Mouse (Mus musculus): ENCODE measurements at regions not wholly inside any gene's neighbourhood (a gene's known extent, or its start where the extent isn't known, plus 50 kb on each side); places are given as distances from the start of the nearest gene placed in this dataset.

DNA sequence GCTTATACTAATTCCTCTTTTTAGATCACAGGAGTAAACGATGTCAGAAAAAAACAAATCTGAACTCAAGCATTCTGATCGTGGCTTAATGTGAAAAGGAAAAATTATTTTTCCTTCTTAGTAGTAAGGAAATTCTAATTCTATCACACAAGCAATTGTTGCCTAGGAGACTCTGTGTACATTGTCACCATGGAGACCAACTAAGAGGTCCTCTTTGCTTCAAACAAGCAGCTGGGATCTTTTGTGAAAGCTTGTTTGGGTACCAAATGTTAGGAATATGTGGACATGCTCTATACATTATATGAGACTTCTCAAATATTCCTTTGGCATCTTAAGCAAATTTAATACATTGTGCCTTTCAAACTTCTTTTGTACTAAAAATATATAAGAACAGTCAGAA, 345.9 kb upstream of the Atp10a start:
- no peaks in the 10 kb centered on the region for H3K36me3 ChIP-seq (ENCODE audit: control insufficient read depth, insufficient read depth)
- no peak overlapping the region for H3K27ac ChIP-seq (ENCODE audit: low read depth, low read length)
- no peak overlapping the region for H3K4me3 ChIP-seq (ENCODE audit: low read depth, low read length)
- no peak for TF ChIP-seq CTCF (IDR thresholded peaks at IDR 0.05; ENCODE audit: low read depth)
- no peaks in the 10 kb centered on the region for H3K9me3 ChIP-seq (ENCODE audit: control insufficient read depth)
- H3K4me2 ChIP-seq (replicated peaks; ENCODE audit: low read depth), result no peak overlapping the region
- no peak overlapping the region for H3K9ac ChIP-seq (ENCODE audit: low read depth, low read length)
- no peaks in the 10 kb centered on the region for H3K4me1 ChIP-seq (replicated peaks; ENCODE audit: control insufficient read depth, insufficient read depth, low read length)
- 60% methylated on average over 2 of the region's 2 CpGs for WGBS
- ATAC-seq, result no peak
- no peaks in the 10 kb centered on the region for H3K27me3 ChIP-seq (replicated peaks; ENCODE audit: control insufficient read depth, insufficient read depth, low read length)

- H3K9ac ChIP-seq (ENCODE audit: low read depth, low read length), result no peak overlapping the region
- no peak overlapping the region for H3K4me2 ChIP-seq (replicated peaks; ENCODE audit: low read depth)
- WGBS, result 59% methylated on average over 1 of the region's 1 CpGs
- no peaks in the 10 kb centered on the region for H3K27me3 ChIP-seq (replicated peaks; ENCODE audit: control insufficient read depth, insufficient read depth, low read length)
- no peaks in the 10 kb centered on the region for H3K36me3 ChIP-seq (ENCODE audit: control insufficient read depth, insufficient read depth)
- TF ChIP-seq CTCF (IDR thresholded peaks at IDR 0.05; ENCODE audit: low read depth), result no peak
- H3K4me1 ChIP-seq (replicated peaks; ENCODE audit: control insufficient read depth, insufficient read depth, low read length), result no peaks in the 10 kb centered on the region
- no peak overlapping the region for H3K27ac ChIP-seq (ENCODE audit: low read depth, low read length)
- no peak overlapping the region for H3K4me3 ChIP-seq (ENCODE audit: low read depth, low read length)
- no peaks in the 10 kb centered on the region for H3K9me3 ChIP-seq (ENCODE audit: control insufficient read depth)
- ATAC-seq, result no peak
These were observed 333.6 kb upstream of the Atp10a start for GRCm38 (mm10) chr7:58322381-58322780.

- no peaks in the 10 kb centered on the region for H3K9me3 ChIP-seq (ENCODE audit: control insufficient read depth)
- H3K4me1 ChIP-seq (replicated peaks; ENCODE audit: control insufficient read depth, insufficient read depth, low read length), result no peaks in the 10 kb centered on the region
- H3K36me3 ChIP-seq (ENCODE audit: control insufficient read depth, insufficient read depth), result no peaks in the 10 kb centered on the region
- no peaks in the 10 kb centered on the region for H3K27me3 ChIP-seq (replicated peaks; ENCODE audit: control insufficient read depth, insufficient read depth, low read length)
- no peak overlapping the region for H3K9ac ChIP-seq (ENCODE audit: low read depth, low read length)
- no peak overlapping the region for H3K4me2 ChIP-seq (replicated peaks; ENCODE audit: low read depth)
- no peak overlapping the region for H3K4me3 ChIP-seq (ENCODE audit: low read depth, low read length)
- no peak overlapping the region for H3K27ac ChIP-seq (ENCODE audit: low read depth, low read length)
- 71% methylated on average over 1 of the region's 1 CpGs for WGBS
- no peak for TF ChIP-seq CTCF (IDR thresholded peaks at IDR 0.05; ENCODE audit: low read depth)
- no peak for ATAC-seq
These were observed 288.6 kb upstream of the Atp10a start for GRCm38 (mm10) chr7:58367384-58367783.

DNA sequence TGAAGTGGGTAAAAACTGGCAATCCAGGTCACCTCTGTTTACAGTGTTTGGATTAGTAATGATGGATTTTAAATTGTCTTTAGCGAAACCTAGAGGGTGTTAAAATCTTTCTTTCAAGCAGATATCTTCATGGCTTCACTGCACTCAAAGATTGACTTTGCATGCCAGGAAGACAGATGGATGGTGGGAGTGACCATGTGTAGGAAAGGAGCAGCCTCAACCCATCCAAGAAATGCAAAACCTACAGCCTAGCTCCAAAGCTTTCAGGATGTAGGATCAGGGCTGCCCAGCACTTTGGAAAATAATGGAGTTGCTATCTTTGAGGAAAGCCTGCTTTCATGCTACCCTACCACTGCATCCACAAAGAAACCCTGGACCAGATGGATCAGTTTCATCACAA, 272.6 kb upstream of the Atp10a start:
- no peak overlapping the region for H3K9ac ChIP-seq (ENCODE audit: low read depth, low read length)

DNA sequence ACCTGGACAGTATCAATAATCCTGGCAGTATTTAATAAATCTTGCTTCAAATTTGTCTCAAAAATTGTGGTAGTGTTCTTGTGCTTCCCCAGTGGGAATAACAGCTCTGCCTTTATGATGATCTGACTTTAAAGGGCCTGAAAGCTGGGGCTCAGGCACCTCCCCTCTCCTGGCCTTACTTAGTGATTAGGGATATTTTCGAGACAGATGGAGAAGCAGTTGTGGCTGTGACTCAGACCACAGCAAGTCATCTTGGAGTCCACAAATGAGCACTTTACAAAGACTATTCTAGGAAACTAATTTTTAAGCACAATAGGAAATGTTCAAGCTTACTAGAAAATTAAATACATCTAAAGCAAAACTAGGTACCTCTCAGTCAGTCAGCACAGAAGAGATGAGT, 267.6 kb upstream of the Atp10a start:
- Histone ChIP-seq H3K9me3 (ENCODE audit: control insufficient read depth) (no peaks in the 10 kb centered on the region), H3K9ac (ENCODE audit: low read depth, low read length) (no peak overlapping the region), H3K4me3 (ENCODE audit: low read depth, low read length) (no peak overlapping the region), H3K4me2 (replicated peaks; ENCODE audit: low read depth) (no peak overlapping the region), H3K36me3 (ENCODE audit: control insufficient read depth, insufficient read depth) (no peaks in the 10 kb centered on the region), H3K27me3 (replicated peaks; ENCODE audit: control insufficient read depth, insufficient read depth, low read length) (no peaks in the 10 kb centered on the region), H3K4me1 (replicated peaks; ENCODE audit: control insufficient read depth, insufficient read depth, low read length) (no peaks in the 10 kb centered on the region), H3K27ac (ENCODE audit: low read depth, low read length) (no peak overlapping the region)
- 65% methylated on average over 1 of the region's 1 CpGs for WGBS
- ATAC-seq, result no peak
- TF ChIP-seq CTCF (IDR thresholded peaks at IDR 0.05; ENCODE audit: low read depth), result no peak

More for the DNA sequence above, 272.6 kb upstream of the Atp10a start:
- WGBS, result 49% methylated on average over 1 of the region's 1 CpGs
- Histone ChIP-seq H3K4me2 (replicated peaks; ENCODE audit: low read depth) (no peak overlapping the region), H3K4me3 (ENCODE audit: low read depth, low read length) (no peak overlapping the region), H3K9me3 (ENCODE audit: control insufficient read depth) (no peaks in the 10 kb centered on the region), H3K27ac (ENCODE audit: low read depth, low read length) (no peak overlapping the region), H3K36me3 (ENCODE audit: control insufficient read depth, insufficient read depth) (no peaks in the 10 kb centered on the region), H3K27me3 (replicated peaks; ENCODE audit: control insufficient read depth, insufficient read depth, low read length) (no peaks in the 10 kb centered on the region), H3K4me1 (replicated peaks; ENCODE audit: control insufficient read depth, insufficient read depth, low read length) (no peaks in the 10 kb centered on the region)
- ATAC-seq, result no peak
- TF ChIP-seq CTCF (IDR thresholded peaks at IDR 0.05; ENCODE audit: low read depth), result no peak

DNA sequence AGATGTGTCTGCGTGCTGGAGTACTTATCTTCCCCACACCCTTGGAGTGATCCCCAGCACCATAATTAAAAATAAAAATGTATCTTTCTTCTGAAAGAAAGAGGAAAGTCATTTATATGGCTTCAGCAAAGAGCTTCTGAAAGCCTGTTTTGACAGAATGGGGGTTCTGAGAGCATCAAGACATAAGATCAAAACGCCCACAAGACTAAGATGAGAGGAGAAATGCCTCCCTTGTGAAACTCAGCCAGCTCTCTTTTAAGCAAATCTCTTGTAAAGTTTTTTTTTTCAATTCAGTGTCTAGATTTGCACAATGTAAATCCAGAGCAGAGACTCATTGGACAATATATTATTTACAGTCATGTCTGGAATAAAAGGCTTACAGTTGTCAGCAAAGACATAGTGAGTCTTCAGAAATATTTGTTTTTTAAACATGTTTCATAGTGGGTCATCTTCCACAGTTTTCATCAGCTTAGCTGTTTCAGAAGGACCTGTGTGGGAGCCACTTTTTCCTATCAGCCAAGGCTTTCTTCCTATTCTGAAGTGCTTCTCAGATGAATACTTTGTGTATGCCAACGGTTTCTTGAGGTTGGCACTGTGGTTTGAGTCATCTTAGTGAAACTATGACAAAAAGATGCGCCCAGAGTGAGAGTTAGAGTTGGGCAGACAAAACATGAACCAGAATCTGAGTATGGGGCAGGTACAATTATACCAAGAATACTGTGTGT, 263.4 kb upstream of the Atp10a start:
- no peak for TF ChIP-seq CTCF (IDR thresholded peaks at IDR 0.05; ENCODE audit: low read depth)
- Histone ChIP-seq H3K9ac (ENCODE audit: low read depth, low read length) (no peak overlapping the region), H3K4me1 (replicated peaks; ENCODE audit: control insufficient read depth, insufficient read depth, low read length) (no peaks in the 10 kb centered on the region), H3K36me3 (ENCODE audit: control insufficient read depth, insufficient read depth) (no peaks in the 10 kb centered on the region), H3K4me3 (ENCODE audit: low read depth, low read length) (no peak overlapping the region), H3K4me2 (replicated peaks; ENCODE audit: low read depth) (no peak overlapping the region), H3K27me3 (replicated peaks; ENCODE audit: control insufficient read depth, insufficient read depth, low read length) (no peaks in the 10 kb centered on the region), H3K9me3 (ENCODE audit: control insufficient read depth) (no peaks in the 10 kb centered on the region), H3K27ac (ENCODE audit: low read depth, low read length) (no peak overlapping the region)
- ATAC-seq, result no peak
- WGBS, result 75% methylated on average over 4 of the region's 4 CpGs

All from intestine, postnatal 0 days (tissue).